Mouse (Mus musculus) small intestine, adult 2 months (tissue): ENCODE measurements around the gene Cadm4. TPM values are rescaled to one million over a fixed set of nuclear protein-coding genes. Genes with fewer than 3 reads are reported as not detected.
"Not testable (repeated sequence)": the region's sequence is repeated elsewhere in the genome, so short reads cannot be mapped to it uniquely, and the experiment has no call there.

ENCODE experiments used
- H3K27ac ChIP-seq: fragments of 200-500 bp; 2 replicates; pipeline ENCODE4 v1.5.1; 2012; ENCODE audit warnings: low read depth, low read length, control low read depth, inconsistent platforms; ENCODE audit not compliant: insufficient read depth
- H3K27me3 ChIP-seq: fragments of 200-500 bp; 2 replicates; pipeline ENCODE4 v1.6.1; 2012; ENCODE audit warnings: mild to moderate bottlenecking, moderate library complexity, low read length, inconsistent platforms; ENCODE audit not compliant: control insufficient read depth, insufficient read depth
- H3K36me3 ChIP-seq: fragments of 200-500 bp; 2 replicates; pipeline ENCODE4 v1.6.1; 2012; ENCODE audit warnings: mild to moderate bottlenecking, low read length, control low read depth, inconsistent platforms; ENCODE audit not compliant: control insufficient read depth, insufficient read depth
- H3K4me1 ChIP-seq: fragments of 200-500 bp; 2 replicates; pipeline ENCODE4 v1.6.1; 2012; ENCODE audit warnings: low read length, inconsistent platforms, mixed read lengths; ENCODE audit not compliant: control insufficient read depth, insufficient read depth, insufficient read length
- H3K4me3 ChIP-seq: fragments of 200-500 bp; 2 replicates; pipeline ENCODE4 v1.5.1; 2012; ENCODE audit warnings: low read depth, mild to moderate bottlenecking, control low read depth, inconsistent platforms, low read length, moderate library complexity
- CTCF ChIP-seq: fragments of 200-500 bp; IDR thresholded peaks from 2 replicates; pipeline ENCODE4 v1.5.1; 2012; ENCODE audit warnings: low read depth, mild to moderate bottlenecking, control low read depth, inconsistent platforms, low read length, moderate library complexity, mixed read lengths; ENCODE audit not compliant: insufficient replicate concordance, insufficient read length; ENCODE audit errors: extremely low read depth
- POLR2A ChIP-seq: fragments of 200-500 bp; IDR thresholded peaks from 2 replicates; pipeline ENCODE4 v1.6.1; 2012; ENCODE audit warnings: low read depth, mild to moderate bottlenecking, control low read depth, inconsistent platforms, low read length, moderate library complexity
- WGBS: fragments of 180-500 bp; shearing (Covaris S2); methylation state at CpG from one replicate; pipeline ENCODE4 v1.1.7; 2018; 5-methylcytosine and 5-hydroxymethylcytosine counted together
- polyA plus RNA-seq: library from polyadenylated mRNA; depleted of rRNA; stranded (reverse); fragments of >200 nt; gene quantifications from 2 replicates; pipeline ENCODE4 v1.2.3, GENCODE M21; 2012

Gene Cadm4
- polyA plus RNA-seq, 1 experiment, result 2.9 TPM

DNA sequence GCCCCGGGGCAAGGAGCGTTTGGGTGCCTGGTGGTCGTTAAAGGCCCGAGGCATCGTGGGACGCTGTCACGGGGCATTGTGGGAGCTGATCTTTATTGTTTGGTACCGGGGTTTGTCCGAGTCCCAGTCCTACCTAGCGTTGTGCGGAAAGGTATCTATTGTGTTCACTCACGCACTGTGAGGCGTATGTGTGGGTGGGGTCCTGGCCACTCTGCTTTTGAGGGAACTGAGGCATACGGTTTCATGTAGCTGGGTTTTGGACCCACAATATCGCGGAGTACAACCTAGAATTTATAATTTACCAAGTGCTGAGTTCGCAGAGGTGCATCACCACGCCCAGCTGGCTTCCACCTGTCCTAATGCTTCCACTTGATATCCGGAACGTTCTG is 25.9 kb downstream of the Cadm4 start:
- Histone ChIP-seq H3K27ac (peak overlapping the region; percentile 46; the same call in 1 of the 2 replicates), H3K36me3 (no peaks in the 10 kb centered on the region), H3K4me3 (peak overlapping the region; percentile 98), H3K4me1 (peaks cover 2% of the 10 kb centered on the region), H3K27me3 (0 out of 2 replicates have a peak, but pooled peaks cover 3% of the 10 kb centered on the region)
- under 1% methylated on average over 20 of the region's 20 CpGs for WGBS
- TF ChIP-seq POLR2A (no peak), CTCF (no peak)

DNA sequence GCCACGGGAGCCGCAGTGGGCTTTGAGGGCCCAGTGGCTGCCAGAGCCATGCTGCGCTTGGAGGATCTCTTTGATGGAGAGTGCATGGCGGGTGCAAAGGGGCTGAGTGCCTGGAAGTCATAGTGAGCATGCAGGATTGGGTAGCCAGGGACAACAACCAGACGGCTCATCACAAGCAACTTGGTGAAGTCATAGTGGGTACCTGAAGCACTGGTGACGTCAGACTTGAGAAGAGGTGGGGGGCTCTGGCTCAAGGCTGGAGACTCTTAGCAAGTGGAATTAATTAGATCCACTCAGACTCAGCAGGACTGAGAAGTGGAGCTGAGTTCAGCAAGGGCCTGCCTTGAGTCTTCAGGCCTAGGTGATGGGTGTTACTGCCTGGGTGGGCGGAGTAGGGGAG is 30.5 kb downstream of the Cadm4 start, which contains the start of gene AC161166.1:
Gene AC161166.1, minus strand, starts transcription at position 101 of the 400 bp plus-strand sequence.
- H3K36me3 ChIP-seq, result no peaks in the 10 kb centered on the region
- H3K4me1 ChIP-seq, result peaks cover 2% of the 10 kb centered on the region
- H3K27me3 ChIP-seq, result no peaks in the 10 kb centered on the region
- no peak for TF ChIP-seq CTCF
- TF ChIP-seq POLR2A, result no peak
- H3K4me3 ChIP-seq, result no peak within 1 kb of the TSS
- H3K27ac ChIP-seq, result no peak within 1 kb of the TSS
- 97% methylated on average over 7 of the region's 7 CpGs for WGBS

DNA sequence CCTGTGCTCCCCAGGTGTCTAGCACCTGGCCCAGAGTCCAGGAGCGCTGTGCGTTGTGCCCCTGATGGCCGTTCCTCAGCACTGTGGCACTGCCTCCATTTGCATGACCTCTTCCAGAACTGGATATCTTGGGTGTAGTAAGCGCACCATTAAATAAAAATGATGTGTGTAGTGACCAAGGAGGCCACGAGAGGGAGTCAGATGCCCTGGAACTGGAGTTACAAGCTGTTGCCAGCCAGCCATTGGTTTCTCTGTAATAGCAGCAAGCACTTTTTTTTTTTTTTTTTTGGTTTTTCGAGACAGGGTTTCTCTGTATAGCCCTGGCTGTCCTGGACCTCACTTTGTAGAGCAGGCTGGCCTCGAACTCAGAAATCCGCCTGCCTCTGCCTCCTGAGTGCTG is 34.5 kb downstream of the Cadm4 start:
- not testable (repeated sequence) for H3K4me1 ChIP-seq, H3K36me3 ChIP-seq, H3K4me3 ChIP-seq, H3K27ac ChIP-seq, H3K27me3 ChIP-seq
- 79% methylated on average over 8 of the region's 8 CpGs for WGBS

DNA sequence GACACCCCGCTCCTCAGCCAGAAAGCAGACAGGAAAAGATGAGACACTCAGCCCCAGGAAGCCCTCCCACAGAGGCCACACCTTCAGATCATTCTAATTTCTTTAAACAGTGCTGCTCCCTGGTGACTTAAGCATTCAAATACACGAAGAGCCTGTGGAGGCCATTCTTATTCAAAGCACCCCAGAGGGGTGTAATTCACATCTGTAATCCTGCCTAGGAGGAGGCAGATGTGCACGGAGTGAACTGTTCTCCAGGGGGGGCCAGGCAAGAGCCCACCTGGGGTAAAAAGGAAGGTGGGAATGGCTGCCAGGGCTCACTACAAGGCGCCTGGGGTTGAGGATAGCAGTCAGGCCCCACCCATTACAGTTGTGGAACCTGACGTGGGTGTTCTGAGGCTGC is 35.3 kb downstream of the Cadm4 start:
- Histone ChIP-seq H3K27ac (no peak overlapping the region), H3K36me3 (no peaks in the 10 kb centered on the region), H3K4me1 (no peaks in the 10 kb centered on the region), H3K4me3 (no peak overlapping the region), H3K27me3 (no peaks in the 10 kb centered on the region)
- no peak for TF ChIP-seq CTCF
- TF ChIP-seq POLR2A, result no peak
- 69% methylated on average over 5 of the region's 5 CpGs for WGBS

DNA sequence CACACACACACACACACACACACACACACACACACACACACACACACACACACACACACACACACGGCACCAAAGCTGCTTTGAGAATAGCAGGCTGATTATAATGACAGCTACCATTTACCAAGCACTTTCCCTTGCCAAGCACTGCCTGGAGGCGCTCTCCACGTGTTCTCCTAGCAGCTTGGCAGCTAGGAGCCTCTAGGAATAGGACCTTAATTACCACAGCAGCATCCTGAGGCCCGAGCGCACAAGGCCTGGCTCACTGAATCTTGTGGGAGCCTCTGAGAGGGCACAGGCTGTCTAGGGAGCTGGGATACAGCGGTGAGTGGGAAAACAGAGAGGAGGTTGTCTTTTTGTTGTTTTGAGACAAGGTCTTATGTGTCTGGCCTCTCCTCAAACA is 35.8 kb downstream of the Cadm4 start:
- no peaks in the 10 kb centered on the region for H3K4me1 ChIP-seq
- no peaks in the 10 kb centered on the region for H3K27me3 ChIP-seq
- H3K4me3 ChIP-seq, result no peak overlapping the region
- no peak overlapping the region for H3K27ac ChIP-seq
- WGBS, result 62% methylated on average over 6 of the region's 6 CpGs
- no peak for TF ChIP-seq CTCF
- TF ChIP-seq POLR2A, result no peak
- H3K36me3 ChIP-seq, result no peaks in the 10 kb centered on the region

DNA sequence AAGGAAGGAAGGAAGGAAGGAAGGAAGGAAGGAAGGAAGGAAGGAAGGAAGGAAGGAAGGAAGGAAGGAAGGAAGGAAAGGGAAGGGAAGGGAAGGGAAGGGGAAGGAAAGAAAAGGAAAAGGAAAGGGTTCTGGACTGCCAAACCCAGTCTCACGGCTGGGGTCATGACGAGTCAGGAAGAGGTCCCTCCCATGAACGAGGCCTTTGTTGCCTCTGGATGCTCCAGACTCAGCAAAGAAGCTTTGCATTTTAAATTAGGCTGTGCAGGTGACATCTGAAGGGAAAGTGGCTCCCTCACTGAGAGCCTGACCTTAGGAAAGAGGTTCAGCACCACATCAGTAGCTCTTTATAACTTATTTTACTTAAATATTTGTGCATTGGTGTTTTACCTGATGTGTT is 37.3 kb downstream of the Cadm4 start:
- Histone ChIP-seq H3K4me3 (no peak overlapping the region), H3K36me3 (no peaks in the 10 kb centered on the region), H3K4me1 (no peaks in the 10 kb centered on the region), H3K27ac (no peak overlapping the region), H3K27me3 (no peaks in the 10 kb centered on the region)
- WGBS, result 54% methylated on average over 3 of the region's 3 CpGs
- no peak for TF ChIP-seq POLR2A
- no peak for TF ChIP-seq CTCF

DNA sequence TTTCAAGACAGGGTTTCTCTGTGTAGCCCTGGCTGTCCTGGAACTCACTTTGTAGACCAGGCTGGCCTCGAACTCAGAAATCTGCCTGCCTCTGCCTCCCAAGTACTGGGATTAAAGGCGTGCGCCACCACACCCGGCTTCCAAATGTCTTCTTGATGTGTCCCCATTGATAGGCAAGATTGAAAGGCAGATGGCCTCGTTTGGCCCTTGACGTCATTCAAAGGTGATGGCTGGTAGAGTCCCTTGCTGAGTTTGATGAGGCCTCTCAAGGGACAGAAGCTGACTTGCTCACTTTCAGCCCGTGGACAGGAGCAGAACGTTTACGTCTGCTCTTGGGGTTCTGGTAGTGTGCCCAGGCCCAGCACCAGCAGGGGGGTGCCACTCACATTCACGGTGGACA is 38.2 kb downstream of the Cadm4 start:
- not testable (repeated sequence) for H3K4me1 ChIP-seq, H3K36me3 ChIP-seq, H3K27ac ChIP-seq, H3K4me3 ChIP-seq, H3K27me3 ChIP-seq
- 86% methylated on average over 10 of the region's 10 CpGs for WGBS

DNA sequence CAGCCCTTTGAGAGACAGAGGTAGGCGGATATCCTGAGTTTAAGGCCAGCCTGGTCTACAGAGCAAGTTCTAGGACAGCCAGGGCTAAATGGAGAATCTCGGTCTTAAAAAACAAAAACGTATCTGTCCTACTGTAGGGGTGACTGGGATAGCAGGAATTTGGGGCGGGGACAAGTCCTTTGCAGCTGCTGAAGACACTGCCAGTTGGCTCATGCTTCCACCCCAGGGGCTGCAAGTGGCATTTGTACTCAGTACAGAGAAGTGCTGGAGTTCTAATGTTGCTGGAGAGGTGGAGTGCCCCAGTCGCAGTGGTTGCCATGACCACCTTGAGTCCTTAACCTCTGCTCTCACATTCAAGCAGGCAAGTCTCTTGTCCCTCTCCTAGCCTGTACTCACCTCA is 41.0 kb downstream of the Cadm4 start:
- 51% methylated on average over 5 of the region's 5 CpGs for WGBS
- TF ChIP-seq POLR2A (no peak), CTCF (no peak)
- no peaks in the 10 kb centered on the region for H3K4me1 ChIP-seq
- no peaks in the 10 kb centered on the region for H3K27me3 ChIP-seq
- no peaks in the 10 kb centered on the region for H3K36me3 ChIP-seq
- no peak overlapping the region for H3K4me3 ChIP-seq
- no peak overlapping the region for H3K27ac ChIP-seq
